Mouse (Mus musculus): ENCODE data around the gene Rbms3. TPM values are rescaled to one million over a fixed set of nuclear protein-coding genes. Genes with fewer than 3 reads are reported as not detected.

The Rbms3 gene
- total RNA-seq, 4 experiments from 2014 or later = 7.0 to 8.2 (median 7.9) TPM

DNA sequence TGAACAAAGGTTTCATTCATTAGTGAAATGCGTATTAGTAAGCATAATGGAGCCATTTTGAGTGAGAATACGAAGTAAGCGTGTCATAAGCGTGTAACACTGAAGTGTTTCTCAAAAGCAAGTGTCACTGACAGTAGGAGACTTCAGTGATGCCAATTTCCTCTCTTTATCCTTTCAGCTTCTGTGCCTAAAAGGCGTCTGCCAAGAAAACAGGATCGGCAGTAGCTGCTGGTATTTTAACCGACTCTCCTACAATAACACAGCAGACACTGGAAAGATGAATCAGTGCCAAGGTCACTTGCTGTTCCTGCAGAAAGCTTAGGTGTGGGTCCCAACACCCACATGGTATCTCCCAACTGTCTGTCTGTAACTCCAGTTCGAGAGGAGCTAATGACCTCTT, 985.1 kb downstream of the Rbms3 start:
- no peak for DNase-seq (ENCODE audit: low spot score)

DNA sequence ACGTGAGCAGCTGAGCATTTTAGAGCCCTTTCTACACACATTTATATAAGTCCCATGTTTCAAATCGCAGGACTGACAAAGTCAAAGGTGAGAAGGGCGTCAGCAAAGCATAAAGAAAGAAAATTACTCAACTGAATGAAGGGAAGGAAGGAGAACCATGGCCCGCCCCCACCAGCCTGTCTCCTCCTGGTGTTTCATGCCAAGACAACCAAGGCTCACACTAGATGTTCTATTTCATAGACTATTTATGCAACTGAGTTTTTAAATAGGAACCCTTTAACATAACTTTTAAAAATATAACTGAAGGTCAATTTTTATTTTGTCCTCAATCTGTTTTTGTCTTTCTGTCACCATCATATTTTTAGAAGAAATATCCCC, 989.4 kb downstream of the Rbms3 start:
- DNase-seq (ENCODE audit: low spot score) = no peak

DNA sequence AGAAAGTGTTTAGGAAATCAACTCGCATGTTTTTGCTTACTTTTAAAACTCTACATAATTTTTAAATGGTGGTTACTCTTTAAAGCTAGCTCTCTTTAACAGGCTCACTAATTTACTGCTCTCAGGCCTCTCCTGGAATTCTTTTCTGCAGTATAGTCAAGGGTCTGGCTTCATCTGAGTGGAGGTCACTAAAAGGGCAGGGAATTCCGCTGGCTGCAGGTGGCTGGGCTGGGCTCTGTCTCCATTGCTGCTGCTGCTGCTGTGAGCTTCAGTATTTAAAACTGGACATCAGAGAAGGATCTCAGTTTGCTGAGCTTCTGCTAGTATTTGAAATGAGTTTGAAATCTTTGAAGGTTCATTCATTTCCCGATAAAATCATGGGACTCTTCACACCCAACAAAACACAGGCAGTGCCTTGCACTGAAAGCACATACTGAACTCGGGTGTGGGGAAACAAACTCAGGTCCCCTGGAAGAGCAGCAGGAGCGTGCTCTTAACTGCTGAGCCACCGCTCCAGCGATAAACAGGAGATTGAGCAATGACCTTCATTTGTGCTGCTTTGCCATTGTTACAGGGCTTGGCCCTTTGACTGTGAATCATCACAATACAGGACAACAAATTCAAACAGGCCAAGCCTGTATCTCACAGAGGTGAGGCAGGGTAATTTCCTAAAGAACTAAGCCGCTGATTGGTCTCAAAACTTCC, 990.0 kb downstream of the Rbms3 start:
- no peak for DNase-seq (ENCODE audit: low spot score)

DNA sequence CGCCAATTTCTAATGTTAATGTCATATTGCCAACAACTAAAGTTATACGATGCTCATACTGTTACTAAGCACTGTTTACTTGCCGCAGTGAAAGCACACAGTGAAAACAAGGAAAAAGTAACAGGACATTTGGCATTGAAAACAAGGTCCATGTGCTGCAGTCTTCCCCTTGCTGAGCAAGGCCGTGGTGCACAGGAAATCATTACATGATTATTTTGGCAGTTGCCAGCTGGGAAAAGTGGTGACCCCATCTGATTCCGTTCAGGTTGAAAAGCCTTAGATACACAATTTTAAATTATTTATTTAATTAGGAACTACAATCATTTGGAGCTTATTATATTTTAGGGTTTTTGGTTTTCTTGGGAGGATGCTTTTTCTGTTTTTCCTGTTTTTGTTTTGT, 995.9 kb downstream of the Rbms3 start:
- no peak for DNase-seq (ENCODE audit: low spot score)

DNA sequence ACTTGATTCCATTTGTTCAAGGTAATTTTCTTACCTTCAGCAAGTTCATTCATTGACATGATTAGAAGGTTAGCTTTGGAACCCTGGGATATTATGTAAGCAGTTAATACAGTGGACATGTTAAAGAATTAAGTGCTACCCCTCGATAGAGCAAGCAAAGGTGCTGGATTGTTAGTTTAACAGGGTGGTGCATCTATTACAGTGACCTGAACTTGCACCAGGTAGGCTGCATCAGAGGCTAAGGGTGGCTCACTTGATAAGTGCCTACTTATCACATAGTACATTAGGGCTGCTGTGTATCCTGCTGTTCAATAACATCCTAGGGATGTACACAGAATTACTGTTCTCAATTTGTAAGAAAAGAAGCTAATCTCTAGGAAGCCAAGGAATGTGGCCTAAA, 996.6 kb downstream of the Rbms3 start:
- no peak for DNase-seq (ENCODE audit: low spot score)

DNA sequence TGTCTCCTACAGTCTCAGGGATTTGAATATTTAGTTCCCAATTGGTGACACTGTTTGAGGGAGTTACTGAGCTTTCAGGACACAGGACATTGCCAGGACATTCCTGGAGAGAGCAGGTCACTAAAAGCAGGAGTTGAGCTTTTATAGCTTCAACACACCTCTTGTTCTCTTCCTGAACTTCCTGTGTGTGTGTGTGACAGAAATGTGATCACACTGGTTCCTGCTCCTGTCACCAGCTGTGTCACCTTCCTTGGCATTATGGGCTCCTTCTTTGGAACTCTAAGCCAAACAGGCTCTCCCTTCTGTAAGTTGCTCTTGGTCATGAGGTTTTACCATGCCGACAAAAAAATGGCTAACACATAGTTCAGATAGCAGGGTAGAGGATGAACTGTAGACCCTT, 997.9 kb downstream of the Rbms3 start:
- DNase-seq (ENCODE audit: low spot score) = no peak

DNA sequence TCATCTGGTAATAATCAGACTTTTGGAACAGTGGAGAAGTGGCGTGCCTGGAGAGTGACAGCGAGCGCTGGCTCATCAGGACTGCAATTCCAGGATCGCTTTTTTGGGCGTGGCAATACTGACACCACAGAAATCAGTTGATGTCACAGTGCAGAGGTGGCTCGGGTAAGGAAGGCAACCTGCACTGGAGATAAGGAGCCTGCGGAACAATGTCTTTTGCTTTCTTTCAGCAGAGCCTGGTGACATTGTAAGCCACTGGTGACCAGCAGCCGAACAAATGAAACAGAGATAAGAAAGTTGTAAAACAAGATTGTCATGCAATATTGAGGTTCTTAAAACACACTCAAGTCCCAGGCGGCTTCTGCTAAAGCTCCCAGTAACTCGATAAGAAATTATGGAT, 998.9 kb downstream of the Rbms3 start:
- DNase-seq (ENCODE audit: low spot score) = no peak

DNA sequence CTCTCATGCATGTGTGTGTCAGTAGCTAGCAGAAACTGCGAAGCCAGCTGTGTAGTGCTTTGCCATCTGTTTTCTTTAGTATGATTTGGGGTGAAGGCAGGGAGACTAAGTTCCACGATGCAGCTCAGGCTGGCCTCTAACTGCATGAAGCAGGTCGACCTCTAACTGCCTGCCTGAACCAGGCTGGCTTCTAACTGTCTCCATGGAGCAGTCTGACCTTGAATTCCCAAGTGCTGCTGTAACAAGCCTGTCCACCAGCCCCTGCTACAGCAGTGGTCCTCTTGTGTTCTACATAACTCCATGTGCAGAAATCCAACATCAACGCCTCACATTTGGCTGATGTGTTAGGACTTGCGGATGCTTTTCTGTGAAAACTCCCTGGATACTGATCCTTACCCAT, 1009.3 kb downstream of the Rbms3 start:
- DNase-seq (ENCODE audit: low spot score) = no peak

DNA sequence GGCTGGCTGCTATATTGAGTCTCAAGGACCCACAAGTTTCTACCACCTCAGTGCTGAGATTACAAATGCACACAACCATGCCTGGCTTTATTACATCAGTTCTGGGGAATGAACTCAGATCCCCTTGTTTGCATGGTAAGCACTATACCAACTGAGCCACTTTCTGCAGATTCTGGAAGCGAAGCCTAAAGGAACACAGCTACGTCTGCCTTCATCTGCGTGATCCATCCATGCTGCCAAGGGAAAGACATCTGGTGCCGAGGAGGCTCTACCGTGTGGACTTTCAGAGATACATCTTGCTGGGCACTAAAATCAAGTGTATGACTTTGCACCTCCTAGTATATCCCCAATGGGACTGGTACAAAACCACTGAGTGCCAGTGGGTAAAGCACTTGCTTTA, 1010.8 kb downstream of the Rbms3 start:
- no peak for DNase-seq (ENCODE audit: low spot score)

DNA sequence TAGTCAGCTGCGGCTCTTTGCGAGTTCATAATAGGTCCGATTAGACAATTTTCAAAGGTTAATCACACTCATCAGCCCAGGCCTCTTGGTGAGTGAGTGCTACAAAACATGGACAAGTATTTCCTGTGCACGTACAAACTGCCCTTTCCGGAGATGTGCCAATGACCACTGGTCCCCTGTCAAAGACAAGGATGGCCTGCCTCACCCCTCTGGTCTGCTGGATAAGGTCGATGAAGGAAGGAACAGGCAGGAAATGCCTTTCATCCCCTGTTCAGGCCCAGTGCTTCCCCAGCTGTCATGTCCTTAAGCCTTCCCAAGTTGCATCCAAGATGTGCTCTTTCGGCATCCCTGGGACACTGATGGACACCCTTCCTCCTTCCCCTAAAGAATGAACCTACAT, 1016.4 kb downstream of the Rbms3 start:
- no peak for DNase-seq (ENCODE audit: low spot score)

DNA sequence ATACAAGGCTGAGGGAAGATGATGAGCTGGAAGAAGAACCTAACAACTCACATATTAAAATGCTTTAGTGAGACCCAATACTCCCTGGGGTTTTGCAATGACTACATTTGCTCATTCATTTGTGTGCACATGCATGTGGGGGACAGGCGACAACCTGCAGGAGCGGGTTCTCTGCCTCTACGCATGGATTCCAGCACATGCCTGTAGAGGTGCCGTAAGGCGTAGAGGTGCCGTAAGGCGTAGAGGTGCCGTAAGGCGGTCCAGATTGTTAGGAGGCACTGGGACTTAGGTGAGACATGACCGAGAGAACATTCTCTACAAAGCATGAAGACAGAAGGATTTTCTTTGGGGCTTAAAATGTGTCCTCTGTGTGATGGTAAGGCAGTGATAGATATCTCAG, 1033.7 kb downstream of the Rbms3 start:
- DNase-seq (ENCODE audit: low spot score) = no peak

DNA sequence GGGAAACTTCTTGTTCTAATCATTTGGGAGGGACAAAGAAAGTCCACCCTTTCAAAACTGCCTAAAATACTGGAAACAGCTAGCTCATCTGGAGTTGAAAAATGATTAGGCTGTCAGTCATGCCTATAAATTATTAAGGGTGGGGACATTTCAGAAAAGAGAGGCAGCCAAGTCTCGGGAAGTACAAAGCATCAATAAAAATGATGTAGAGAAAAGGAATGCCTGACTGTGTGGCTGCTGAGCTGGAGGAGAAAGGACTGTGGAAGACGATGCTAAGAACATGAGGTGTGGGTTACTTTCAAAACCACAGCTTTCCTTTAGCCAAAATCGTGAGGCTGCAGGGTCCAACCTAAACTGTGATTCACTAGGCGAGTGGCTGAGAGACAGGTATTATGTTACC, 1037.2 kb downstream of the Rbms3 start:
- DNase-seq (ENCODE audit: low spot score) = no peak

DNA sequence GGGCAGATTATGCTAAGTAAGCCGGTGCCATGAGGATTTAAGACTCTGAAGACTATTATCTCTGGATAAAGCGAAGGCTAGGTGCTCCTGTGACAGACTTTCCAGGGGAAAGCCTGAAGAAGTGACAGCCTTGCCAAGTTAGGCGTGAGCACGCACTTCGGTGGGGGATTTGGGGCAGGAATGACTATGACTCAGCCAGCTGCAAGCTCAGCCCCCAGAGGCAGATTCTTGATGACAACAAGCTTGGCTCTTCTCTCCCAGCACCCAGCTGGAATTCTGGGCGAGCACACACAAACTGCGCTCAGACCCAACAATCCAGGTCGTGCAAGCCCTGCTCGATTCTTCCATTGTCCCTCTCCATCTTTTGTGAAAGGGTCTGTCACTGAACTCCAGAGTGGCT, 1038.6 kb downstream of the Rbms3 start:
- peak; percentile 40 for DNase-seq (ENCODE audit: low spot score)

DNA sequence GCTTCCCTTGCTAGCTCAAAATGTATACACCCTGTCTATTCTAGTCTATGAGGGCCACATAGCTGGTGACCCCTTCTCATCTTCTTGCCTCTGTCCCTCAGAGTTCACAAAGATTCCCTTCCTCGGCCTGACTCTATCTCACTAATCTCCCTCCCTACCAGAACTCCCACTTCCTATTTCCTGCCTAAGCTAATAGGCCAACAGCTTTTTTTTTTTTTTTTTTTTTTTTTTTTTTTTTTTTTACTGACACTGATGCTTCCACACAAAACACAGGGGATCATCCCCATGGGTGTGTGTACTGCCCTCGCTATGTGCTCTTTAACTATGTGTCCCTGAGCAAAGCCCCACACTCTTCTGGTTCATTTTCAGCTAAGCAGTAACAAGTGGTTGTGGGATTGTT, 1060.0 kb downstream of the Rbms3 start:
- DNase-seq (ENCODE audit: low spot score) = no peak

DNA sequence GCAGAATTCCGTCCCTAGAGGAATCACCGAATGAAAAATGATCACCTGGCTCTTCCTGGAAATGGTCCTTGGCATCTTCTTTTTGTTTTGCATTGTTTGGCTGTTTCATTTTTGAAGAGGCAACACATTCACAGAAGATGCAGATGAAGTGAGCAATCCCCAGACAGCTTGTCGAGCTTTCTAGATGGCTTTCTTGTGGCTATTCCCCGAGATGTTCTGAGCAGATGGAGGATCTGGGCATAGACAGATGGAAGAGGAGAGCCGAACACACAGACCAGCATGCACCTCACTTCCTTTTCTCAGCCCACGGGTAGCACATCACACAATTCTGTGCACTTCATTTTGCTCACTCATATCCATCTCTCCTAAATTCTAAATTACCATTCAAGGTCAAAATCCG, 1063.0 kb downstream of the Rbms3 start:
- no peak for DNase-seq (ENCODE audit: low spot score)

DNA sequence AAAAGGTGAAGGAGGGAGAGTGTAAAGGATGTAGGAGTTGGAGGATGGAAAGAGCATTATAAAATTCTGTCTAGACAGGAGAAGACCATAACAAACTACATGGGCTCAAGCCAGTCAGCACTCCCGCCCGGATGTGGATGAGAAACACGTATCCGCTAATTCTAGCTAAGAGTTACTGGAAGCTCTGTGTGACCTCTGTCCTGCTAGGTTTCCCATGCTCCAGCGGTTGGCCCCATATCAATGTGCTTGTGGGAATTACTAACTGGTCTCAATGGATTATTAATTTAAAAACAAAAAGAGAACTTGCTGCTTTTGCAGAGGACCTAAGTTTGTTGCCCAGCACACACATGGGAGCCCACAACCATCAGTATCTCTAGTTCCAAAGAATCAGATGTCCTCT, 1071.9 kb downstream of the Rbms3 start:
- DNase-seq (ENCODE audit: low spot score) = peak; percentile 23

DNA sequence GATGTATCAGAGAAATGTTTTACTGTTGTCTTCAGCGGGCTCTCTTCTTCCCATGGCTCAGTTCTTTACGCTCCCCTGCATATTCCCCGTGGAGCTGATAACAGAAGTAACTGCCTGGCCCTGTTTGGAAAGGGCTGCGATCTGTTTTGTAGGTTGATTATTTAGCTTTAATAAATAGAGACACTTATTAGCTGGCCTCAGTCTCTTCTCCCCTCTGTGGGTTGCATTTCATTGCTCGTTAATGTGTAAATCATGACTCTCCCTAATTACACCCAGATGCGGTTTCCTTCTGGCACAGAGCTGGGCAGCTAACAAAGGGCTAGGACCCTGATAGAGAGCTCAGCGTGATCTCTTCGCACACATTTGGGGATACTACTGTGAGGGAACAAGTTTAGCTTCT, 1073.1 kb downstream of the Rbms3 start:
- no peak for DNase-seq (ENCODE audit: low spot score)

DNA sequence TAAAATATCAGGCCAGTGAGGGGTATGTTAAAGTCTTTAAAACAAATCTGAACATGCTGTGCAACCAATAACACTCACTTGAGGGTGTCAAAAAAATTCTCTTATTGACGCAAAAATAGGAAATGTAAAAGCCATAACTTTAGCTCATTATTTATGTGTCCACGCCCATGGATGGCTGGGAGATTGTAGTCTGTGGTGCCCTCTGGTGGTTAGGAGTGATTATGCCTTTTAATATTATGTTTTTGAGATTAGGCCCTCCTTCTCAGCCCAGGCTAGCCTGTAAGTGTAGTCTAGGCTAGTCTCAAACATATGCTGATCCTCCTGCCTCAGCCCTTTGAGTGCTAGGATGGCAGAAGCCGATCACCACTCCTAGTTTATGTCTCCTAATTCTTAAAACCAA, 1076.5 kb downstream of the Rbms3 start:
- peak; percentile 48 for DNase-seq (ENCODE audit: low spot score)

DNA sequence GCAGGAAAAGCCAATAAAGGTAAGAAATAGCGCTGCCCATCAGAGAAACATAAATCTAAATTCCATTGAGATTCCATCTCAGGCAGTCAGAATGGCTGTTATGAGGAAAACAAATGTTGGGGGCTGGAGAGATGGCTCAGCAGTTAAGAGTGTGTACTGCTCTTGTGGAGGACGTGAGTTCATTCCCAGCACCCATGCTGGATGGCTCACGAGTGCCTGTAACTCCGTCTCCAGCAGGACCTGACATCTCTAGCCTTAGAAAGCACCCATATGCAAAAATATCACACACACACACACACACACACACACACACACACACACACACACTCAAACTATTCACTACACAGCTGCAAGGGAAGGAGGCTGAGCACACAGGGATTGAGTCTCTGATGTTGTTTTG, 1083.6 kb downstream of the Rbms3 start:
- no peak for DNase-seq (ENCODE audit: low spot score)

DNA sequence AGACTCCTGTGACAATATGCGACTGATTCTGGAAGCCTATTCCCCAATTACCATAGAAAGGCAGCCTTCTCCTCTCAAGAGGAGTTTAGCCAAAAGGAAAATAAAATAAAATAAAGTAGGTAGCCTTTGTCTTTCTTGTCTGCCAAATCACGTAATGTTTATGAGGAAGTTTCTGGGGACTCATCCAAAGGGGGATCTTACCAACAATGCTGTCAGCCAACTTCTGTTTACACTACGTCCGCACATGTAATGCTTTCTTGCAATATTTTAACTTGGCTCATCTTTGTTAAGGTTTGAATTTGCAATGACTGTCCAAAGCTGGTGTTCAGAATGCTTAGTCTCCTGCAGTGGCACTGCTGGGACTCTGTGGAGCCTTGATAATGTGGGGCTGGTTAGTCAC, 1086.9 kb downstream of the Rbms3 start:
- DNase-seq (ENCODE audit: low spot score) = no peak

DNA sequence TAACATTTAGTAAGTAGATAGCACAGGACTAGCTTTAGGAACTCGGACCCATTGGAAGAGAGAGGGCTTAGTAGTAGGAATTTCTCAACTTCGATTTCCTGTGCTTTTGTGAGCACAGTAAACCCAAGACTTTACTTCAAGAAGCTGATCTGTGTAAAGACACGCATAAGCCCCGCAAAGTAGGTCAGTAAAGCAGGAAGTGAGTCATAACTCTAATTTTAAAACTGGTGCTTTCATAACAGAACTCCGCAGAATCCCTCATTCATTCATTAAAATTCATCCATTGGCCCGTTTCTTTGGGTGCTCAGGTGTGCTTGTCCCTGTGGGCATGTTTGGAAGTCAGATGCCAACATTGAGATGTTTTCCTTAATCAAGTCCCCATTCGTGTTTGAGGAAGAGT, 1087.7 kb downstream of the Rbms3 start:
- DNase-seq (ENCODE audit: low spot score) = no peak

DNA sequence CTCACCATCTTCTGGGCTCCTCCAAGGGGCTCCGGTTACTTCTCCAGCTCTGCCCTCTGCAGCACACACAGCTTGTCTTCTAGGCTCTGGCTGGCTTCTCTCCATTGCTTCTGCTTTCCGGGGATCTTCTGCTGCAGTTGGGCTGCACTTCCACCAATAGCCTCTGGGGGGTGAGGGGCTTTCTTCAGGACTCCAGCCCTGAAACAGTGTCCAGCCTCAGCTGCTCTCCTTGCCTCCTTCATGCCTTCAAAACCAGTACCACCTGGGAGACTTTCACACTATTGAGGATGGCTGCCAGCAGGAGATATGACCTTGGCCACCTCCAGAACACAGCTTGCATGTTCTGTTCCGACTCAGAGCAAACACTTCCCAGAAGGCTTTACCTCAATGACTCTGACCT, 1094.0 kb downstream of the Rbms3 start:
- no peak for DNase-seq (ENCODE audit: low spot score)

DNA sequence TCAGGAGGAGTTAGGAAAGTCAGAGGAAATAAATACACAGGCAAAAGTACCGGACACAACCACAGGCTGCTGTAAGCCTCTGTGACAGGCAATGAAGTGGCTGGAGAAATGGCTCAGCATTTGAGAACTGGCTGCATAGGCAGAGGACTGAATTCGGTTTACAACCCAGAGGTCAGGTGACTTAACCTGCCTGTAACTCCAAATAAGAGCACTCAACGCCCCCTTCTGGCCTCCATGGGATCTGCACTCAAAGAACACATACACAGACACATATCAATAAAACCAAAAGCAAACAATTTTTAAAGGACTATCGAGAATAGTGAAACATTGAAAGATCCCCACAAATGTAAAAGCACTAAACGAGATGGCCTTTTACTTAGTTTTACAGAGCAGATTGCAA, 1096.3 kb downstream of the Rbms3 start:
- no peak for DNase-seq (ENCODE audit: low spot score)

DNA sequence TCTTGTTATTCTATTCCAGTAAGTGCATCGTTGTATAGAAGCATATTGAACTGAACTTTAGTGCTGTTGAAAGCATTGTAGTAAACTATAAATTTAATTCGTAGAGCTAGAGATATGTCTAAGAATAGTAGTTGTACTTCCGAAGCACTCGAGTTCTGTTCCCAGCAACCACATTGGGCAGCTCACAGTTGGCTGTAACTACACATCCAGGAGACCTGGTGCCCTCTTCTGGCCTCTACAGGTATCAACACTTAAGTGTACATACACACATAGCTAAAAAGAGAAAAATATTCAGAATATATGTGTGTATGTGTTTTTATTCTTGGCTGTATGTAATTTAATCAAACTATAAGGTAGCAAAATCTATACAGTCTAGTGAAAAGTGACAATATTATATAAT, 1098.6 kb downstream of the Rbms3 start:
- DNase-seq (ENCODE audit: low spot score) = no peak

All from heart, adult 8-10 months (tissue).